Mouse (Mus musculus) MEL (cell line): Measurements from ENCODE around the gene Alg9. TPM values are rescaled to one million over a fixed set of nuclear protein-coding genes. Genes with fewer than 3 reads are reported as not detected.

ENCODE experiments used
- DNase-seq: peaks from one replicate; pipeline ENCODE4 v3.0.0; 2011; ENCODE audit warnings: low read depth, low spot score
- H3K27ac ChIP-seq: 2 replicates; pipeline ENCODE4 v1.5.1; 2012; ENCODE audit warnings: low read depth, mild to moderate bottlenecking, control low read depth, low read length, moderate library complexity; ENCODE audit not compliant: control insufficient read depth
- H3K27me3 ChIP-seq, 2 experiments: fragments of 150-350 bp in 1 of 2; sonication (generic) in 1 of 2; 2 replicates each; pipeline ENCODE4 v1.6.1; 2012; ENCODE audit warnings: low read length in 2 of 2, mild to moderate bottlenecking in 2 of 2, improper control_type of control experiment in 1 of 2, moderate library complexity in 1 of 2; ENCODE audit not compliant: insufficient read depth in 2 of 2, control insufficient read depth in 1 of 2
- H3K36me3 ChIP-seq, 2 experiments: 2 replicates each; pipeline ENCODE4 v1.6.1; 2012 to 2014; ENCODE audit warnings: low read length in 2 of 2, improper control_type of control experiment in 1 of 2, inconsistent platforms in 1 of 2, mild to moderate bottlenecking in 1 of 2; ENCODE audit not compliant: insufficient read depth in 2 of 2, control insufficient read depth in 1 of 2
- H3K4me1 ChIP-seq, 2 experiments: fragments of 150-350 bp in 1 of 2; sonication (generic) in 1 of 2; 2 replicates each; pipeline ENCODE4 v1.6.1; 2012; ENCODE audit warnings: low read length in 2 of 2, improper control_type of control experiment in 1 of 2, mild to moderate bottlenecking in 1 of 2; ENCODE audit not compliant: insufficient read depth in 2 of 2, control insufficient read depth in 1 of 2
- H3K4me3 ChIP-seq, 2 experiments: fragments of 150-350 bp in 1 of 2; sonication (generic) in 1 of 2; 2 replicates each; pipeline ENCODE4 v1.5.1; 2012; ENCODE audit warnings: low read depth in 2 of 2, low read length in 2 of 2, mild to moderate bottlenecking in 2 of 2, moderate library complexity in 2 of 2, control low read depth in 1 of 2, improper control_type of control experiment in 1 of 2; ENCODE audit not compliant: control insufficient read depth in 1 of 2, insufficient read depth in 1 of 2
- H3K79me2 ChIP-seq: 2 replicates; pipeline ENCODE4 v1.6.1; 2012; ENCODE audit warnings: mild to moderate bottlenecking, low read length, moderate library complexity; ENCODE audit not compliant: control insufficient read depth, poor library complexity, insufficient read depth
- H3K9ac ChIP-seq: 2 replicates; pipeline ENCODE4 v1.6.1; 2012; ENCODE audit warnings: low read depth, mild to moderate bottlenecking, control low read depth, low read length, moderate library complexity; ENCODE audit not compliant: control insufficient read depth, poor library complexity, severe bottlenecking
- H3K9me3 ChIP-seq: fragments of 150-350 bp; sonication (generic); replicated peaks from 2 replicates; pipeline ENCODE4 v1.6.1; 2012; ENCODE audit warnings: mild to moderate bottlenecking, low read length, improper control_type of control experiment, moderate library complexity; ENCODE audit not compliant: insufficient read depth
- CHD1 ChIP-seq: IDR thresholded peaks from 2 replicates; pipeline ENCODE4 v1.6.1; 2012; ENCODE audit warnings: low read depth, mild to moderate bottlenecking, inconsistent platforms, low read length, improper control_type of control experiment
- CHD2 ChIP-seq: IDR thresholded peaks from 2 replicates; pipeline ENCODE4 v1.6.1; 2011; ENCODE audit warnings: low read length, improper control_type of control experiment
- CTCF ChIP-seq, 3 experiments: IDR thresholded peaks in 2 of 3; conservative IDR thresholded peaks in 1 of 3; 2 replicates each; pipeline ENCODE4 v1.5.1; 2011 to 2012; ENCODE audit warnings: low read length in 3 of 3, low read depth in 2 of 3, mild to moderate bottlenecking in 2 of 3, improper control_type of control experiment in 1 of 3, inconsistent platforms in 1 of 3, mixed read lengths in 1 of 3, moderate library complexity in 1 of 3; ENCODE audit not compliant: control insufficient read depth in 1 of 3, insufficient read depth in 1 of 3, poor library complexity in 1 of 3, severe bottlenecking in 1 of 3
- E2F4 ChIP-seq: IDR thresholded peaks from 2 replicates; pipeline ENCODE4 v1.6.1; 2011; ENCODE audit warnings: low read depth, low read length, improper control_type of control experiment, borderline replicate concordance
- EP300 ChIP-seq, 2 experiments: IDR thresholded peaks; 2 replicates each; pipeline ENCODE4 v1.6.1; 2011; ENCODE audit warnings: improper control_type of control experiment in 2 of 2, low read length in 2 of 2, low read depth in 1 of 2, mild to moderate bottlenecking in 1 of 2
- GABPA ChIP-seq: IDR thresholded peaks from 2 replicates; pipeline ENCODE4 v1.6.1; 2012; ENCODE audit warnings: low read depth, mild to moderate bottlenecking, inconsistent platforms, low read length, improper control_type of control experiment, moderate library complexity
- GATA1 ChIP-seq: IDR thresholded peaks from 2 replicates; pipeline ENCODE4 v1.6.1; 2011; ENCODE audit warnings: low read depth, low read length, improper control_type of control experiment
- HCFC1 ChIP-seq: IDR thresholded peaks from 2 replicates; pipeline ENCODE4 v1.6.1; 2012; ENCODE audit warnings: low read depth, mild to moderate bottlenecking, inconsistent platforms, low read length, improper control_type of control experiment, moderate library complexity
- JUND ChIP-seq: IDR thresholded peaks from 2 replicates; pipeline ENCODE4 v1.6.1; 2011; ENCODE audit warnings: low read depth, mild to moderate bottlenecking, improper control_type of control experiment, low read length
- KAT2A ChIP-seq: conservative IDR thresholded peaks from 2 replicates; pipeline ENCODE4 v1.6.1; 2012; ENCODE audit warnings: low read depth, low read length, improper control_type of control experiment, inconsistent platforms
- MAFK ChIP-seq: IDR thresholded peaks from 2 replicates; pipeline ENCODE4 v1.6.1; 2011; ENCODE audit warnings: low read depth, mild to moderate bottlenecking, low read length, improper control_type of control experiment, borderline replicate concordance
- MAZ ChIP-seq: IDR thresholded peaks from 2 replicates; pipeline ENCODE4 v1.6.1; 2012; ENCODE audit warnings: low read depth, mild to moderate bottlenecking, inconsistent platforms, low read length, improper control_type of control experiment
- MXI1 ChIP-seq: IDR thresholded peaks from 2 replicates; pipeline ENCODE4 v1.6.1; 2011; ENCODE audit warnings: mild to moderate bottlenecking, low read depth, low read length, improper control_type of control experiment
- MYB ChIP-seq: IDR thresholded peaks from 2 replicates; pipeline ENCODE4 v1.6.1; 2011; ENCODE audit warnings: mild to moderate bottlenecking, low read depth, low read length, improper control_type of control experiment
- MYC ChIP-seq: IDR thresholded peaks from 2 replicates; pipeline ENCODE4 v1.6.1; 2011; ENCODE audit warnings: low read depth, mild to moderate bottlenecking, low read length, improper control_type of control experiment, moderate library complexity
- NELFE ChIP-seq: IDR thresholded peaks from 2 replicates; pipeline ENCODE4 v1.6.1; 2011; ENCODE audit warnings: low read depth, low read length, improper control_type of control experiment
- NRF1 ChIP-seq: IDR thresholded peaks from 2 replicates; pipeline ENCODE4 v1.6.1; 2014; ENCODE audit warnings: low read depth, mild to moderate bottlenecking, inconsistent platforms, low read length, improper control_type of control experiment, moderate library complexity; ENCODE audit not compliant: poor library complexity, insufficient read depth, severe bottlenecking
- POLR2AphosphoS2 ChIP-seq: IDR thresholded peaks from 2 replicates; pipeline ENCODE4 v1.6.1; 2011; ENCODE audit warnings: low read length, improper control_type of control experiment
- POLR2AphosphoS5 ChIP-seq: IDR thresholded peaks from 2 replicates; pipeline ENCODE4 v1.6.1; 2012; ENCODE audit warnings: low read depth, borderline replicate concordance, mild to moderate bottlenecking, inconsistent platforms, low read length, moderate library complexity, mixed read lengths
- SIN3A ChIP-seq: IDR thresholded peaks from 2 replicates; pipeline ENCODE4 v1.6.1; 2012; ENCODE audit warnings: low read length, improper control_type of control experiment, inconsistent platforms
- SMC3 ChIP-seq: IDR thresholded peaks from 2 replicates; pipeline ENCODE4 v1.6.1; 2011; ENCODE audit warnings: low read depth, low read length, improper control_type of control experiment
- TCF12 ChIP-seq: IDR thresholded peaks from 2 replicates; pipeline ENCODE4 v1.6.1; 2014; ENCODE audit warnings: low read depth, mild to moderate bottlenecking, inconsistent platforms, low read length, improper control_type of control experiment, moderate library complexity
- UBTF ChIP-seq: IDR thresholded peaks from 2 replicates; pipeline ENCODE4 v1.6.1; 2012; ENCODE audit warnings: low read depth, mild to moderate bottlenecking, inconsistent platforms, low read length, improper control_type of control experiment, moderate library complexity, borderline replicate concordance; ENCODE audit not compliant: insufficient read depth
- USF1 ChIP-seq: IDR thresholded peaks from 2 replicates; pipeline ENCODE4 v1.6.1; 2014; ENCODE audit warnings: low read depth, mild to moderate bottlenecking, inconsistent platforms, low read length, improper control_type of control experiment, moderate library complexity
- USF2 ChIP-seq, 2 experiments: IDR thresholded peaks; 2 replicates each; pipeline ENCODE4 v1.6.1; 2011 to 2012; ENCODE audit warnings: improper control_type of control experiment in 2 of 2, low read length in 2 of 2, borderline replicate concordance in 1 of 2, inconsistent platforms in 1 of 2, low read depth in 1 of 2, mild to moderate bottlenecking in 1 of 2; ENCODE audit not compliant: insufficient read depth in 1 of 2
- ZC3H11A ChIP-seq: IDR thresholded peaks from 2 replicates; pipeline ENCODE4 v1.6.1; 2012; ENCODE audit warnings: low read depth, mild to moderate bottlenecking, inconsistent platforms, low read length, improper control_type of control experiment
- ZKSCAN1 ChIP-seq: IDR thresholded peaks from 2 replicates; pipeline ENCODE4 v1.6.1; 2012; ENCODE audit warnings: low read depth, mild to moderate bottlenecking, inconsistent platforms, low read length, improper control_type of control experiment, moderate library complexity
- polyA plus RNA-seq, 2 experiments: library from polyadenylated mRNA; stranded (reverse) in 1 of 2; unstranded in 1 of 2; fragments of >175 nt in 1 of 2; fragments of >200 nt in 1 of 2; gene quantifications; 2 replicates each; pipeline versions ENCODE4 v1.2.1 to v1.2.4; 2012; ENCODE audit warnings: low replicate concordance in 2 of 2, low read depth in 1 of 2; ENCODE audit not compliant: insufficient read length in 2 of 2, insufficient read depth in 1 of 2, missing spikeins in 1 of 2
- total RNA-seq: library from RNA; depleted of rRNA; stranded (reverse); fragments of 300-350 nt; gene quantifications from 2 replicates; pipeline ENCODE4 v1.2.3, GENCODE M21; 2012

Gene Alg9
- total and polyA plus RNA-seq, 3 experiments: 23.3 to 46.7 TPM; not detected in 1

GRCm38 (mm10) chr9:50889211-50889610, 114.4 kb downstream of the Alg9 start:
- no peaks in the 10 kb centered on the region for H3K9me3 ChIP-seq
- H3K4me1 ChIP-seq: no peaks in the 10 kb centered on the region
- H3K36me3 ChIP-seq: peaks cover 0 to 3% of the 10 kb centered on the region in 2 experiments; a peak in 2 of 4 replicates
- TF ChIP-seq GATA1: no peak
- no peak for TF ChIP-seq SMC3
- no peak for TF ChIP-seq TCF12
- TF ChIP-seq NELFE: no peak
- TF ChIP-seq UBTF: no peak
- TF ChIP-seq CTCF (IDR thresholded peaks at IDR 0.05 in 2 of 3, conservative IDR thresholded peaks at IDR 0.05 in 1 of 3; ENCODE audit: control insufficient read depth in 1 of 3, insufficient read depth in 1 of 3, low read depth in 2 of 3, low read length in 3 of 3, poor library complexity in 1 of 3, severe bottlenecking in 1 of 3): no peak
- TF ChIP-seq MAZ: no peak
- no peak for TF ChIP-seq GABPA
- no peak for TF ChIP-seq CHD1
- TF ChIP-seq JUND: no peak
- TF ChIP-seq EP300 (IDR thresholded peaks at IDR 0.05; ENCODE audit: low read depth in 1 of 2, low read length in 2 of 2): no peak
- no peak for TF ChIP-seq POLR2AphosphoS5
- TF ChIP-seq MAFK: no peak
- no peak for TF ChIP-seq CHD2
- TF ChIP-seq KAT2A: no peak
- H3K4me3 ChIP-seq: no peak overlapping the region
- no peak for DNase-seq
- no peaks in the 10 kb centered on the region for H3K79me2 ChIP-seq
- H3K27ac ChIP-seq: no peak overlapping the region
- H3K9ac ChIP-seq: no peak overlapping the region
- no peaks in the 10 kb centered on the region for H3K27me3 ChIP-seq

- H3K4me1 ChIP-seq: no peaks in the 10 kb centered on the region
- H3K79me2 ChIP-seq: no peaks in the 10 kb centered on the region
- H3K9me3 ChIP-seq: no peaks in the 10 kb centered on the region
- TF ChIP-seq POLR2AphosphoS2: no peak
- TF ChIP-seq MAZ: no peak
- TF ChIP-seq E2F4: no peak
- no peak for TF ChIP-seq CHD2
- TF ChIP-seq MXI1: no peak
- TF ChIP-seq MAFK: no peak
- no peak for TF ChIP-seq UBTF
- TF ChIP-seq EP300 (IDR thresholded peaks at IDR 0.05; ENCODE audit: low read depth in 1 of 2, low read length in 2 of 2): no peak
- no peak for TF ChIP-seq KAT2A
- TF ChIP-seq NRF1: no peak
- no peak for TF ChIP-seq ZC3H11A
- no peak for TF ChIP-seq HCFC1
- TF ChIP-seq USF1: no peak
- no peak for TF ChIP-seq MYC
- TF ChIP-seq USF2 (IDR thresholded peaks at IDR 0.05; ENCODE audit: borderline replicate concordance in 1 of 2, insufficient read depth in 1 of 2, low read depth in 1 of 2, low read length in 2 of 2): no peak
- TF ChIP-seq CHD1: no peak
- TF ChIP-seq SIN3A: no peak
- TF ChIP-seq POLR2AphosphoS5: no peak
- TF ChIP-seq MYB: no peak
- TF ChIP-seq ZKSCAN1: no peak
- DNase-seq: no peak
- no peak overlapping the region for H3K9ac ChIP-seq
- no peaks in the 10 kb centered on the region for H3K27me3 ChIP-seq
- no peak overlapping the region for H3K27ac ChIP-seq
- H3K36me3 ChIP-seq: peaks cover 0 to 4% of the 10 kb centered on the region in 2 experiments; a peak in 2 of 4 replicates
- no peak overlapping the region for H3K4me3 ChIP-seq
Measured at GRCm38 (mm10) chr9:50889964-50890363, 115.1 kb downstream of the Alg9 start.
